Mouse (Mus musculus) olfactory bulb, adult 2 months (tissue): ENCODE measurements around the gene Fam213a. TPM values are rescaled to one million over a fixed set of nuclear protein-coding genes. Genes with fewer than 3 reads are reported as not detected.

Experiments
- H3K27ac ChIP-seq: fragments of 200-500 bp; 2 replicates; pipeline ENCODE4 v1.5.1; 2012; ENCODE audit warnings: low read depth, low read length; ENCODE audit not compliant: insufficient read depth
- H3K4me1 ChIP-seq: fragments of 200-500 bp; 2 replicates; pipeline ENCODE4 v1.6.1; 2012; ENCODE audit warnings: low read length; ENCODE audit not compliant: control insufficient read depth, insufficient read depth
- H3K4me3 ChIP-seq: fragments of 200-500 bp; 2 replicates; pipeline ENCODE4 v1.5.1; 2012; ENCODE audit warnings: mild to moderate bottlenecking, low read depth, low read length, moderate library complexity; ENCODE audit not compliant: insufficient read depth
- CTCF ChIP-seq: fragments of 200-500 bp; IDR thresholded peaks from 2 replicates; pipeline ENCODE4 v1.5.1; 2012; ENCODE audit warnings: low read depth, mild to moderate bottlenecking, low read length, moderate library complexity; ENCODE audit not compliant: insufficient read depth
- POLR2A ChIP-seq: fragments of 200-500 bp; IDR thresholded peaks from 2 replicates; pipeline ENCODE4 v1.6.1; 2012; ENCODE audit warnings: mild to moderate bottlenecking, low read depth, low read length, moderate library complexity; ENCODE audit not compliant: insufficient read depth
- WGBS: fragments of 180-500 bp; shearing (Covaris S2); methylation state at CpG from one replicate; pipeline ENCODE4 v1.1.7; 2018; 5-methylcytosine and 5-hydroxymethylcytosine counted together
- polyA plus RNA-seq: library from polyadenylated mRNA; stranded (reverse); fragments of >200 nt; gene quantifications from 2 replicates; pipeline ENCODE4 v1.2.4, GENCODE M21; 2012; ENCODE audit warnings: low replicate concordance; ENCODE audit not compliant: missing spikeins, insufficient read depth, insufficient read length

Fam213a gene
- polyA plus RNA-seq, 1 experiment, result not detected

- WGBS, result 88% methylated on average over 4 of the region's 4 CpGs
- no peak overlapping the region for H3K4me3 ChIP-seq
- TF ChIP-seq POLR2A (no peak), CTCF (no peak)
Observed at GRCm38 (mm10) chr14:41029303-41029702, 15.7 kb upstream of the Fam213a start.

GRCm38 (mm10) chr14:41025594-41026284, 12.2 kb upstream of the Fam213a start:
- no peak overlapping the region for H3K27ac ChIP-seq
- H3K4me3 ChIP-seq, result no peak overlapping the region
- no peaks in the 10 kb centered on the region for H3K4me1 ChIP-seq
- 90% methylated on average over 7 of the region's 7 CpGs for WGBS
- no peak for TF ChIP-seq POLR2A
- no peak for TF ChIP-seq CTCF

More at GRCm38 (mm10) chr14:41029303-41029702, 15.7 kb upstream of the Fam213a start:
- H3K27ac ChIP-seq, result no peak overlapping the region
- H3K4me1 ChIP-seq, result no peaks in the 10 kb centered on the region

- 94% methylated on average over 2 of the region's 2 CpGs for WGBS
- Histone ChIP-seq H3K27ac (no peak overlapping the region), H3K4me1 (no peaks in the 10 kb centered on the region), H3K4me3 (no peak overlapping the region)
- TF ChIP-seq POLR2A (no peak), CTCF (no peak)
Observed at GRCm38 (mm10) chr14:41025087-41025486, 11.5 kb upstream of the Fam213a start.

GRCm38 (mm10) chr14:41021246-41021645, 7.7 kb upstream of the Fam213a start:
- 90% methylated on average over 3 of the region's 3 CpGs for WGBS
- Histone ChIP-seq H3K4me1 (no peaks in the 10 kb centered on the region), H3K4me3 (no peak overlapping the region), H3K27ac (no peak overlapping the region)
- no peak for TF ChIP-seq CTCF
- no peak for TF ChIP-seq POLR2A

- H3K27ac ChIP-seq, result no peak overlapping the region
- H3K4me3 ChIP-seq, result no peak overlapping the region
- 85% methylated on average over 5 of the region's 5 CpGs for WGBS
- TF ChIP-seq POLR2A (no peak), CTCF (no peak)
- 0 out of 2 replicates have a peak, but pooled peaks cover 2% of the 10 kb centered on the region for H3K4me1 ChIP-seq
Observed at GRCm38 (mm10) chr14:41017460-41017859, 3.9 kb upstream of the Fam213a start.

GRCm38 (mm10) chr14:41014701-41015240, 1.2 kb upstream of the Fam213a start:
- H3K27ac ChIP-seq, result no peak overlapping the region
- H3K4me1 ChIP-seq, result 0 out of 2 replicates have a peak, but pooled peaks cover 2% of the 10 kb centered on the region
- H3K4me3 ChIP-seq, result no peak overlapping the region
- no peak for TF ChIP-seq CTCF
- 61% methylated on average over 5 of the region's 5 CpGs for WGBS

- 11% methylated on average over 9 of the region's 9 CpGs for WGBS
- H3K4me1 ChIP-seq, result 0 out of 2 replicates have a peak, but pooled peaks cover 2% of the 10 kb centered on the region
- TF ChIP-seq POLR2A (no peak), CTCF (no peak)
- H3K27ac ChIP-seq, result no peak overlapping the region
- peak overlapping the region; percentile 73 for H3K4me3 ChIP-seq
Observed at GRCm38 (mm10) chr14:41013143-41013542, 445 bp downstream of the Fam213a start.

GRCm38 (mm10) chr14:41011916-41012315, 1.7 kb downstream of the Fam213a start:
- TF ChIP-seq POLR2A (no peak), CTCF (no peak)
- H3K4me3 ChIP-seq, result no peak overlapping the region
- H3K4me1 ChIP-seq, result 0 out of 2 replicates have a peak, but pooled peaks cover 8% of the 10 kb centered on the region

GRCm38 (mm10) chr14:41008138-41008537, 5.5 kb downstream of the Fam213a start:
- no peak for TF ChIP-seq CTCF
- 69% methylated on average over 2 of the region's 2 CpGs for WGBS
- no peak overlapping the region for H3K27ac ChIP-seq
- H3K4me1 ChIP-seq, result peaks cover 15% of the 10 kb centered on the region
- no peak overlapping the region for H3K4me3 ChIP-seq

More at GRCm38 (mm10) chr14:41011916-41012315, 1.7 kb downstream of the Fam213a start:
- 86% methylated on average over 3 of the region's 3 CpGs for WGBS
- no peak overlapping the region for H3K27ac ChIP-seq
